Mouse (Mus musculus) lung, adult 2 months (tissue): ENCODE data around the gene Ndufa5. TPM values are rescaled to one million over a fixed set of nuclear protein-coding genes. Genes with fewer than 3 reads are reported as not detected.

Source experiments
- DNase-seq: peaks from one replicate; pipeline ENCODE4 v3.0.0; 2022
- H3K4me1 ChIP-seq: fragments of 200-500 bp; 2 replicates; pipeline ENCODE4 v1.6.1; 2011; ENCODE audit warnings: low read length; ENCODE audit not compliant: control insufficient read depth, insufficient read depth
- H3K4me3 ChIP-seq: fragments of 200-500 bp; replicated peaks from 2 replicates; pipeline ENCODE3; 2011; ENCODE audit warnings: low read depth, mild to moderate bottlenecking, control low read depth, low read length; ENCODE audit errors: extremely low read depth
- CTCF ChIP-seq: fragments of 200-500 bp; IDR thresholded peaks from 2 replicates; pipeline ENCODE4 v1.5.1; 2011; ENCODE audit warnings: mild to moderate bottlenecking, low read length, control low read depth; ENCODE audit not compliant: insufficient read depth
- POLR2A ChIP-seq: fragments of 200-500 bp; IDR thresholded peaks from 2 replicates; pipeline ENCODE4 v1.6.1; 2011; ENCODE audit warnings: low read depth, mild to moderate bottlenecking, control low read depth, low read length, borderline replicate concordance; ENCODE audit errors: extremely low read depth
- WGBS: fragments of 180-500 bp; shearing (Covaris S2); methylation state at CpG from one replicate; pipeline ENCODE4 v1.1.7; 2018; 5-methylcytosine and 5-hydroxymethylcytosine counted together
- polyA plus RNA-seq: library from polyadenylated mRNA; depleted of rRNA; stranded (reverse); fragments of >200 nt; gene quantifications from 2 replicates; pipeline ENCODE4 v1.2.3, GENCODE M21; 2012; rRNA removed

Gene Ndufa5
- polyA plus RNA-seq = 2.7 and 4.3 TPM in 2 replicates

GRCm38 (mm10) chr6:24527155-24528063 is at the start of gene Ndufa5:
TSS of gene Ndufa5 (minus strand) at chr6:24528013.
- DNase-seq = peak; percentile 75

GRCm38 (mm10) chr6:24573319-24573718 is 45.5 kb upstream of the Ndufa5 start:
- no peak for DNase-seq
- TF ChIP-seq POLR2A (no peak), CTCF (no peak)
- Histone ChIP-seq H3K4me3 (no peak overlapping the region), H3K4me1 (no peaks in the 10 kb centered on the region; the same call in none of the 2 replicates)

More at GRCm38 (mm10) chr6:24527155-24528063, at the start of gene Ndufa5:
- Histone ChIP-seq H3K4me1 (peaks cover 15% of the 10 kb centered on the region), H3K4me3 (peak within 1 kb of the TSS; percentile 89)
- no peak for TF ChIP-seq CTCF
- peak; percentile 64; the same call in 1 of the 2 replicates for TF ChIP-seq POLR2A
- WGBS = under 1% methylated on average over 53 of the region's 53 CpGs

GRCm38 (mm10) chr6:24572431-24572830 is 44.6 kb upstream of the Ndufa5 start:
- 93% methylated on average over 14 of the region's 14 CpGs for WGBS
- Histone ChIP-seq H3K4me1 (no peaks in the 10 kb centered on the region; the same call in none of the 2 replicates), H3K4me3 (no peak overlapping the region)
- DNase-seq = no peak
- TF ChIP-seq POLR2A = no peak
- TF ChIP-seq CTCF = no peak

GRCm38 (mm10) chr6:24571126-24571525 is 43.3 kb upstream of the Ndufa5 start:
- TF ChIP-seq POLR2A (no peak), CTCF (no peak)
- Histone ChIP-seq H3K4me1 (no peaks in the 10 kb centered on the region; the same call in none of the 2 replicates), H3K4me3 (no peak overlapping the region)
- 40% methylated on average over 6 of the region's 6 CpGs for WGBS
- no peak for DNase-seq

GRCm38 (mm10) chr6:24570278-24570677 is 42.5 kb upstream of the Ndufa5 start:
- WGBS = 61% methylated on average over 11 of the region's 11 CpGs

GRCm38 (mm10) chr6:24569711-24570110 is 41.9 kb upstream of the Ndufa5 start:
- no peak overlapping the region for H3K4me3 ChIP-seq
- no peak for TF ChIP-seq CTCF
- TF ChIP-seq POLR2A = no peak
- WGBS = 70% methylated on average over 1 of the region's 1 CpGs
- H3K4me1 ChIP-seq = no peaks in the 10 kb centered on the region; the same call in none of the 2 replicates
- no peak for DNase-seq

More at GRCm38 (mm10) chr6:24570278-24570677, 42.5 kb upstream of the Ndufa5 start:
- H3K4me1 ChIP-seq = no peaks in the 10 kb centered on the region; the same call in none of the 2 replicates
- DNase-seq = no peak
- no peak overlapping the region for H3K4me3 ChIP-seq
- TF ChIP-seq CTCF (no peak), POLR2A (no peak)

GRCm38 (mm10) chr6:24568963-24569362 is 41.1 kb upstream of the Ndufa5 start:
- no peak for DNase-seq
- Histone ChIP-seq H3K4me1 (no peaks in the 10 kb centered on the region; the same call in none of the 2 replicates), H3K4me3 (no peak overlapping the region)
- WGBS = 73% methylated on average over 5 of the region's 5 CpGs
- TF ChIP-seq CTCF (peak; percentile 23; the same call in 1 of the 2 replicates), POLR2A (no peak)

GRCm38 (mm10) chr6:24564886-24565285 is 37.1 kb upstream of the Ndufa5 start:
- no peak overlapping the region for H3K4me3 ChIP-seq
- TF ChIP-seq CTCF (no peak), POLR2A (no peak)
- no peaks in the 10 kb centered on the region; the same call in 1 of the 2 replicates for H3K4me1 ChIP-seq
- 83% methylated on average over 1 of the region's 1 CpGs for WGBS
- DNase-seq = no peak

- WGBS = 64% methylated on average over 9 of the region's 9 CpGs
- H3K4me1 ChIP-seq = no peaks in the 10 kb centered on the region
- no peak overlapping the region for H3K4me3 ChIP-seq
- no peak for DNase-seq
- no peak for TF ChIP-seq POLR2A
- no peak for TF ChIP-seq CTCF
Measured at GRCm38 (mm10) chr6:24564081-24564480, 36.3 kb upstream of the Ndufa5 start.

GRCm38 (mm10) chr6:24555488-24555887 is 27.7 kb upstream of the Ndufa5 start:
- 72% methylated on average over 2 of the region's 2 CpGs for WGBS
- no peak for TF ChIP-seq POLR2A
- TF ChIP-seq CTCF = no peak
- Histone ChIP-seq H3K4me1 (peaks cover 5% of the 10 kb centered on the region), H3K4me3 (no peak overlapping the region)
- DNase-seq = no peak
